Mouse (Mus musculus) lung, adult 2 months (tissue): ENCODE data around the gene Capn2.

ENCODE experiments used
- CTCF ChIP-seq: fragments of 200-500 bp; IDR thresholded peaks from 2 replicates; pipeline ENCODE4 v1.5.1; 2011; ENCODE audit warnings: mild to moderate bottlenecking, low read length, control low read depth; ENCODE audit not compliant: insufficient read depth
- POLR2A ChIP-seq: fragments of 200-500 bp; IDR thresholded peaks from 2 replicates; pipeline ENCODE4 v1.6.1; 2011; ENCODE audit warnings: low read depth, mild to moderate bottlenecking, control low read depth, low read length, borderline replicate concordance; ENCODE audit errors: extremely low read depth

- TF ChIP-seq POLR2A (no peak), CTCF (no peak)
Measured at GRCm38 (mm10) chr1:182518143-182518680, 804 bp upstream of the Capn2 start.
